Mouse (Mus musculus) common myeloid progenitor, adult 5-6 weeks (primary cell): ENCODE measurements at regions not wholly inside any gene's neighbourhood (a gene's known extent, or its start where the extent isn't known, plus 50 kb on each side); places are given as distances from the start of the nearest gene placed in this dataset.
"Not testable (repeated sequence)": the region's sequence is repeated elsewhere in the genome, so short reads cannot be mapped to it uniquely, and the experiment has no call there.

Source experiments
- ATAC-seq: replicated peaks from 2 replicates; pipeline ENCODE4 v1.8.0; 2016; ENCODE audit warnings: low read depth, mild to moderate bottlenecking, moderate TSS enrichment, inconsistent platforms; ENCODE audit not compliant: poor library complexity, severe bottlenecking

- ATAC-seq: no peak
Measured at GRCm38 (mm10) chr8:18065456-18065855, 912.6 kb downstream of the Defb40 start.

- ATAC-seq: no peak
Measured at GRCm38 (mm10) chr8:18059526-18059925, 918.5 kb downstream of the Defb40 start.

- no peak for ATAC-seq
Measured at GRCm38 (mm10) chr8:18021196-18021595, 956.9 kb downstream of the Defb40 start.

- ATAC-seq: no peak
Measured at GRCm38 (mm10) chr8:18007567-18007966, 970.5 kb downstream of the Defb40 start.

- ATAC-seq: no peak
Measured at GRCm38 (mm10) chr8:18005660-18006059, 972.4 kb downstream of the Defb40 start.

- no peak for ATAC-seq
Measured at GRCm38 (mm10) chr8:18000750-18001149, 977.3 kb downstream of the Defb40 start.

- ATAC-seq: no peak
Measured at GRCm38 (mm10) chr8:17984779-17985178, 993.3 kb downstream of the Defb40 start.

GRCm38 (mm10) chr8:17948848-17949247, 1029.2 kb downstream of the Defb40 start:
- ATAC-seq: no peak

GRCm38 (mm10) chr8:17948053-17948834, 1029.8 kb downstream of the Defb40 start:
- ATAC-seq: no peak

GRCm38 (mm10) chr8:17934696-17935095, 1043.4 kb downstream of the Defb40 start:
- ATAC-seq: no peak

- no peak for ATAC-seq
Measured at GRCm38 (mm10) chr8:17909316-17909715, 1068.7 kb downstream of the Defb40 start.

GRCm38 (mm10) chr8:17888598-17888997, 1089.5 kb downstream of the Defb40 start:
- ATAC-seq: not testable (repeated sequence)

- ATAC-seq: no peak
Measured at GRCm38 (mm10) chr8:17863388-17863787, 1114.7 kb downstream of the Defb40 start.
